Mouse (Mus musculus): Measurements from ENCODE around the gene Acadl. TPM values are rescaled to one million over a fixed set of nuclear protein-coding genes. Genes with fewer than 3 reads are reported as not detected.

Gene Acadl
- polyA plus RNA-seq, 1 experiment from 2014 or later, result 60.4 TPM

GRCm38 (mm10) chr1:66871591-66871990, 8.5 kb upstream of the Acadl start:
- H3K4me2 ChIP-seq (replicated peaks), result no peak overlapping the region
- no peak overlapping the region for H3K27ac ChIP-seq
- no peak overlapping the region for H3K4me3 ChIP-seq
- no peak for ATAC-seq (ENCODE audit: low FRiP score, low read depth)
- no peaks in the 10 kb centered on the region for H3K4me1 ChIP-seq
- no peaks in the 10 kb centered on the region for H3K36me3 ChIP-seq
- no peak overlapping the region for H3K9ac ChIP-seq
- WGBS, result 82% methylated on average over 7 of the region's 7 CpGs
- H3K27me3 ChIP-seq (replicated peaks), result no peaks in the 10 kb centered on the region
- no peaks in the 10 kb centered on the region for H3K9me3 ChIP-seq

- H3K4me2 ChIP-seq (replicated peaks), result no peak overlapping the region
- WGBS, result 89% methylated on average over 4 of the region's 4 CpGs
- H3K4me3 ChIP-seq, result no peak overlapping the region
- no peaks in the 10 kb centered on the region for H3K9me3 ChIP-seq
- ATAC-seq (ENCODE audit: low FRiP score, low read depth), result no peak
- no peaks in the 10 kb centered on the region for H3K27me3 ChIP-seq (replicated peaks)
- no peak overlapping the region for H3K9ac ChIP-seq
- H3K36me3 ChIP-seq, result no peaks in the 10 kb centered on the region
- H3K27ac ChIP-seq, result no peak overlapping the region
- H3K4me1 ChIP-seq, result no peaks in the 10 kb centered on the region; the same call in 1 of the 2 replicates
Measured at GRCm38 (mm10) chr1:66865633-66866032, 2.6 kb upstream of the Acadl start.

GRCm38 (mm10) chr1:66863741-66864495, 841 bp upstream of the Acadl start:
- no peak for ATAC-seq (ENCODE audit: low FRiP score, low read depth)
- Histone ChIP-seq H3K4me2 (replicated peaks) (peak overlapping the region; percentile 88), H3K36me3 (no peaks in the 10 kb centered on the region; the same call in 1 of the 2 replicates), H3K4me3 (no peak overlapping the region), H3K9ac (no peak overlapping the region), H3K27ac (no peak overlapping the region), H3K27me3 (replicated peaks) (no peaks in the 10 kb centered on the region), H3K4me1 (no peaks in the 10 kb centered on the region; the same call in 1 of the 2 replicates), H3K9me3 (no peaks in the 10 kb centered on the region; the same call in 1 of the 2 replicates)
- 21% methylated on average over 9 of the region's 9 CpGs for WGBS

- ATAC-seq (ENCODE audit: low FRiP score, low read depth), result peak; percentile 64
- Histone ChIP-seq H3K4me1 (no peaks in the 10 kb centered on the region; the same call in 1 of the 2 replicates), H3K9ac (0 out of 2 replicates have a peak overlapping the region, but pooled peaks have one; percentile 79), H3K9me3 (no peaks in the 10 kb centered on the region; the same call in 1 of the 2 replicates), H3K4me2 (replicated peaks) (peak overlapping the region; percentile 88), H3K4me3 (peak overlapping the region; percentile 71), H3K36me3 (peaks cover 4% of the 10 kb centered on the region; the same call in 1 of the 2 replicates), H3K27me3 (replicated peaks) (no peaks in the 10 kb centered on the region), H3K27ac (no peak overlapping the region)
- WGBS, result 11% methylated on average over 14 of the region's 14 CpGs
Measured at GRCm38 (mm10) chr1:66861764-66862672, 1.1 kb downstream of the Acadl start.

- Histone ChIP-seq H3K27me3 (replicated peaks) (no peaks in the 10 kb centered on the region), H3K4me3 (no peak overlapping the region), H3K36me3 (peaks cover 20% of the 10 kb centered on the region), H3K9me3 (0 out of 2 replicates have a peak, but pooled peaks cover 6% of the 10 kb centered on the region), H3K4me2 (replicated peaks) (no peak overlapping the region), H3K27ac (no peak overlapping the region), H3K4me1 (no peaks in the 10 kb centered on the region), H3K9ac (no peak overlapping the region)
- no peak for ATAC-seq (ENCODE audit: low FRiP score, low read depth)
- WGBS, result 95% methylated on average over 4 of the region's 4 CpGs
Measured at GRCm38 (mm10) chr1:66847506-66847905, 15.6 kb downstream of the Acadl start.

GRCm38 (mm10) chr1:66845690-66846318, 17.3 kb downstream of the Acadl start:
- no peak for ATAC-seq (ENCODE audit: low FRiP score, low read depth)

GRCm38 (mm10) chr1:66841938-66842337, 21.1 kb downstream of the Acadl start:
- no peak for ATAC-seq (ENCODE audit: low FRiP score, low read depth)
- WGBS, result 70% methylated on average over 10 of the region's 10 CpGs
- no peak overlapping the region for H3K9ac ChIP-seq
- H3K27me3 ChIP-seq (replicated peaks), result no peaks in the 10 kb centered on the region
- H3K4me1 ChIP-seq, result no peaks in the 10 kb centered on the region
- peaks cover 3% of the 10 kb centered on the region; the same call in 1 of the 2 replicates for H3K36me3 ChIP-seq
- no peak overlapping the region for H3K4me2 ChIP-seq (replicated peaks)
- H3K9me3 ChIP-seq, result no peaks in the 10 kb centered on the region
- H3K27ac ChIP-seq, result no peak overlapping the region
- no peak overlapping the region for H3K4me3 ChIP-seq

More at GRCm38 (mm10) chr1:66845690-66846318, 17.3 kb downstream of the Acadl start:
- H3K9me3 ChIP-seq, result 0 out of 2 replicates have a peak, but pooled peaks cover 6% of the 10 kb centered on the region
- WGBS, result 92% methylated on average over 5 of the region's 5 CpGs
- H3K27ac ChIP-seq, result no peak overlapping the region
- H3K4me1 ChIP-seq, result no peaks in the 10 kb centered on the region
- no peak overlapping the region for H3K4me2 ChIP-seq (replicated peaks)
- H3K27me3 ChIP-seq (replicated peaks), result no peaks in the 10 kb centered on the region
- peaks cover 15% of the 10 kb centered on the region for H3K36me3 ChIP-seq
- H3K4me3 ChIP-seq, result no peak overlapping the region
- H3K9ac ChIP-seq, result no peak overlapping the region

GRCm38 (mm10) chr1:66841510-66841909, 21.6 kb downstream of the Acadl start:
- Histone ChIP-seq H3K27ac (no peak overlapping the region), H3K9ac (no peak overlapping the region), H3K4me1 (no peaks in the 10 kb centered on the region), H3K4me3 (no peak overlapping the region), H3K27me3 (replicated peaks) (no peaks in the 10 kb centered on the region), H3K9me3 (no peaks in the 10 kb centered on the region), H3K36me3 (peaks cover 3% of the 10 kb centered on the region; the same call in 1 of the 2 replicates), H3K4me2 (replicated peaks) (no peak overlapping the region)
- WGBS, result 90% methylated on average over 6 of the region's 6 CpGs
- ATAC-seq (ENCODE audit: low FRiP score, low read depth), result no peak

GRCm38 (mm10) chr1:66839755-66840438, 23.2 kb downstream of the Acadl start:
- Histone ChIP-seq H3K36me3 (peaks cover 1% of the 10 kb centered on the region; the same call in 1 of the 2 replicates), H3K27ac (no peak overlapping the region), H3K4me2 (replicated peaks) (no peak overlapping the region), H3K4me1 (no peaks in the 10 kb centered on the region), H3K9me3 (no peaks in the 10 kb centered on the region), H3K27me3 (replicated peaks) (no peaks in the 10 kb centered on the region), H3K9ac (no peak overlapping the region), H3K4me3 (no peak overlapping the region)
- 76% methylated on average over 7 of the region's 7 CpGs for WGBS
- no peak for ATAC-seq (ENCODE audit: low FRiP score, low read depth)

GRCm38 (mm10) chr1:66839135-66839534, 23.9 kb downstream of the Acadl start:
- Histone ChIP-seq H3K4me1 (no peaks in the 10 kb centered on the region), H3K4me2 (replicated peaks) (no peak overlapping the region), H3K9me3 (no peaks in the 10 kb centered on the region), H3K4me3 (no peak overlapping the region), H3K27me3 (replicated peaks) (no peaks in the 10 kb centered on the region), H3K27ac (no peak overlapping the region), H3K9ac (no peak overlapping the region), H3K36me3 (no peaks in the 10 kb centered on the region; the same call in 1 of the 2 replicates)
- ATAC-seq (ENCODE audit: low FRiP score, low read depth), result no peak
- WGBS, result 68% methylated on average over 1 of the region's 1 CpGs

Measured in neural tube, embryonic 12.5 days (tissue).